Mouse (Mus musculus) lung, adult 2 months (tissue): ENCODE measurements around the gene Ubash3b. TPM values are rescaled to one million over a fixed set of nuclear protein-coding genes. Genes with fewer than 3 reads are reported as not detected.
A peak's percentile ranks its signal among the peaks of the same experiment; 100 is the strongest.

Experiments
- DNase-seq: peaks from one replicate; pipeline ENCODE4 v3.0.0; 2022
- H3K4me1 ChIP-seq: fragments of 200-500 bp; 2 replicates; pipeline ENCODE4 v1.6.1; 2011; ENCODE audit warnings: low read length; ENCODE audit not compliant: control insufficient read depth, insufficient read depth
- H3K4me3 ChIP-seq: fragments of 200-500 bp; replicated peaks from 2 replicates; pipeline ENCODE3; 2011; ENCODE audit warnings: low read depth, mild to moderate bottlenecking, control low read depth, low read length; ENCODE audit errors: extremely low read depth
- CTCF ChIP-seq: fragments of 200-500 bp; IDR thresholded peaks from 2 replicates; pipeline ENCODE4 v1.5.1; 2011; ENCODE audit warnings: mild to moderate bottlenecking, low read length, control low read depth; ENCODE audit not compliant: insufficient read depth
- POLR2A ChIP-seq: fragments of 200-500 bp; IDR thresholded peaks from 2 replicates; pipeline ENCODE4 v1.6.1; 2011; ENCODE audit warnings: low read depth, mild to moderate bottlenecking, control low read depth, low read length, borderline replicate concordance; ENCODE audit errors: extremely low read depth
- WGBS: fragments of 180-500 bp; shearing (Covaris S2); methylation state at CpG from one replicate; pipeline ENCODE4 v1.1.7; 2018; 5-methylcytosine and 5-hydroxymethylcytosine counted together
- polyA plus RNA-seq: library from polyadenylated mRNA; depleted of rRNA; stranded (reverse); fragments of >200 nt; gene quantifications from 2 replicates; pipeline ENCODE4 v1.2.3, GENCODE M21; 2012

Gene Ubash3b
- polyA plus RNA-seq, 1 experiment, result 5.4 TPM

GRCm38 (mm10) chr9:41004415-41004814 is 157.1 kb downstream of the Ubash3b start, which contains the start of gene Crtam:
Gene Crtam (minus strand): TSS chr9:41004628.
- WGBS, result 37% methylated on average over 4 of the region's 4 CpGs
- TF ChIP-seq CTCF (no peak), POLR2A (no peak)
- H3K4me3 ChIP-seq, result no peak within 1 kb of the TSS
- H3K4me1 ChIP-seq, result no peaks in the 10 kb centered on the region
- DNase-seq, result no peak

GRCm38 (mm10) chr9:40997116-40997779 is 164.2 kb downstream of the Ubash3b start:
- Histone ChIP-seq H3K4me1 (no peaks in the 10 kb centered on the region), H3K4me3 (no peak overlapping the region)
- DNase-seq, result no peak
- 74% methylated on average over 7 of the region's 7 CpGs for WGBS
- TF ChIP-seq POLR2A, result no peak
- TF ChIP-seq CTCF, result no peak

GRCm38 (mm10) chr9:40994075-40994474 is 167.4 kb downstream of the Ubash3b start:
- WGBS, result 64% methylated on average over 5 of the region's 5 CpGs
- no peak overlapping the region for H3K4me3 ChIP-seq
- TF ChIP-seq POLR2A (no peak), CTCF (no peak)
- H3K4me1 ChIP-seq, result no peaks in the 10 kb centered on the region
- no peak for DNase-seq

- no peaks in the 10 kb centered on the region for H3K4me1 ChIP-seq
- TF ChIP-seq CTCF, result no peak
- TF ChIP-seq POLR2A, result no peak
- H3K4me3 ChIP-seq, result no peak overlapping the region
- DNase-seq, result no peak
- 76% methylated on average over 6 of the region's 6 CpGs for WGBS
These were observed 170.0 kb downstream of the Ubash3b start for GRCm38 (mm10) chr9:40991511-40991910.

GRCm38 (mm10) chr9:40989940-40990588 is 171.4 kb downstream of the Ubash3b start:
- Histone ChIP-seq H3K4me3 (no peak overlapping the region), H3K4me1 (no peaks in the 10 kb centered on the region)
- WGBS, result 35% methylated on average over 4 of the region's 4 CpGs
- TF ChIP-seq POLR2A (no peak), CTCF (0 out of 2 replicates have a peak, but pooled peaks have one; percentile 10)
- DNase-seq, result peak; percentile 13

- no peak for TF ChIP-seq POLR2A
- TF ChIP-seq CTCF, result no peak
- 70% methylated on average over 3 of the region's 3 CpGs for WGBS
- DNase-seq, result no peak
These were observed 177.2 kb downstream of the Ubash3b start for GRCm38 (mm10) chr9:40984313-40984712.

GRCm38 (mm10) chr9:40983758-40984157 is 177.7 kb downstream of the Ubash3b start:
- no peaks in the 10 kb centered on the region for H3K4me1 ChIP-seq
- WGBS, result 88% methylated on average over 3 of the region's 3 CpGs
- H3K4me3 ChIP-seq, result no peak overlapping the region
- no peak for DNase-seq
- TF ChIP-seq CTCF (no peak), POLR2A (no peak)

More at GRCm38 (mm10) chr9:40984313-40984712, 177.2 kb downstream of the Ubash3b start:
- no peaks in the 10 kb centered on the region for H3K4me1 ChIP-seq
- H3K4me3 ChIP-seq, result no peak overlapping the region

- TF ChIP-seq CTCF (peak; percentile 50; the same call in 1 of the 2 replicates), POLR2A (no peak)
- Histone ChIP-seq H3K4me3 (no peak overlapping the region), H3K4me1 (no peaks in the 10 kb centered on the region)
- DNase-seq, result no peak
- WGBS, result 37% methylated on average over 6 of the region's 6 CpGs
These were observed 179.0 kb downstream of the Ubash3b start for GRCm38 (mm10) chr9:40982480-40982879.

- no peak for TF ChIP-seq CTCF
- no peak for TF ChIP-seq POLR2A
- H3K4me3 ChIP-seq, result no peak overlapping the region
- 75% methylated on average over 11 of the region's 11 CpGs for WGBS
- H3K4me1 ChIP-seq, result no peaks in the 10 kb centered on the region
- DNase-seq, result no peak
These were observed 187.3 kb downstream of the Ubash3b start for GRCm38 (mm10) chr9:40974042-40974801.
